Mouse (Mus musculus) heart, postnatal 0 days (tissue): ENCODE measurements at regions not wholly inside any gene's neighbourhood (a gene's known extent, or its start where the extent isn't known, plus 50 kb on each side); places are given as distances from the start of the nearest gene placed in this dataset.

ENCODE experiments used
- CTCF ChIP-seq: IDR thresholded peaks from 2 replicates; pipeline ENCODE4 v1.5.1; 2016; ENCODE audit warnings: antibody characterized with exemption, control low read depth, low read depth
- EP300 ChIP-seq: IDR thresholded peaks from 2 replicates; pipeline ENCODE4 v1.6.1; 2016; ENCODE audit warnings: antibody characterized with exemption, low read depth

GRCm38 (mm10) chr16:87245933-87246791 is 107.8 kb upstream of the N6amt1 start:
- TF ChIP-seq CTCF: peak; percentile 80
- TF ChIP-seq EP300: peak; percentile 37; the same call in 1 of the 2 replicates
